In genomic region chr11:79144043-79144591, GRCm38 (mm10) we compare ENCODE assay signal across 8 mouse cellular contexts. TPM values are rescaled to one million over a fixed set of nuclear protein-coding genes. Genes with fewer than 3 reads are reported as not detected.
A peak's percentile ranks its signal among the peaks of the same experiment; 100 is the strongest.
DNase-seq lines count a peak whose midpoint lies in the region; ATAC-seq lines count a peak whose summit lies in the region.

No protein-coding gene starts in this region.

- no peaks in the 10 kb centered on the region for H3K9me3 ChIP-seq in megakaryocyte, embryonic 14.5 days
- H3K9me3 ChIP-seq in liver, embryonic 16.5 days (replicated peaks; ENCODE audit: control insufficient read depth, low read length): no peaks in the 10 kb centered on the region

- peak overlapping the region; percentile 96 for H3K4me3 ChIP-seq in megakaryocyte, embryonic 14.5 days (replicated peaks)
- no peak overlapping the region for H3K4me3 ChIP-seq in liver, embryonic 16.5 days (ENCODE audit: low read depth, low read length)

- peaks cover 81% of the 10 kb centered on the region for H3K4me1 ChIP-seq in megakaryocyte, embryonic 14.5 days
- peaks cover 20% of the 10 kb centered on the region for H3K4me1 ChIP-seq in liver, embryonic 16.5 days (ENCODE audit: control insufficient read depth, low read depth, low read length)

- peak; percentile 85 for DNase-seq in heart, adult 11 months
- no peak for DNase-seq in heart, postnatal 4 days
- DNase-seq in ovary, postnatal 10 days (ENCODE audit: low spot score): no peak
- DNase-seq in spleen, postnatal 14 days (ENCODE audit: low spot score in 2 of 2): no peak
- no peak for DNase-seq in T-cell, adult 2 months (ENCODE audit: low spot score)

- H3K9ac ChIP-seq in liver, embryonic 16.5 days (ENCODE audit: low read depth, low read length): no peak overlapping the region

- H3K27me3 ChIP-seq in megakaryocyte, embryonic 14.5 days (replicated peaks): no peaks in the 10 kb centered on the region
- no peaks in the 10 kb centered on the region; the same call in none of the 2 replicates for H3K27me3 ChIP-seq in liver, embryonic 16.5 days (ENCODE audit: control insufficient read depth, insufficient read depth, low read depth, low read length)

- no peak overlapping the region for H3K27ac ChIP-seq in liver, embryonic 16.5 days (ENCODE audit: low read length)

- H3K4me2 ChIP-seq in liver, embryonic 16.5 days (ENCODE audit: low read depth, low read length): peak overlapping the region; percentile 2; the same call in 1 of the 2 replicates

- 77% methylated on average over 2 of the region's 2 CpGs for WGBS in liver, embryonic 16.5 days (ENCODE audit: insufficient replicate concordance)

- no peak for ATAC-seq in megakaryocyte, adult 5-6 weeks (ENCODE audit: poor library complexity, severe bottlenecking)
- no peak for ATAC-seq in liver, embryonic 16.5 days (ENCODE audit: low read depth)

- peaks cover 50% of the 10 kb centered on the region for H3K36me3 ChIP-seq in megakaryocyte, embryonic 14.5 days (replicated peaks; ENCODE audit: low read length)
- H3K36me3 ChIP-seq in liver, embryonic 16.5 days (ENCODE audit: control insufficient read depth, insufficient read depth): no peaks in the 10 kb centered on the region

RNA-seq across cellular contexts. Expression of gene Ksr1, which starts 2.1 kb away (rescaled TPM):
- total RNA-seq in heart, postnatal 4 days (2021): 10 to 100 TPM; 14.6 to 15.8 TPM
- 46.5 and 208 TPM in 2 replicates for polyA plus RNA-seq in megakaryocyte, embryonic 14.5 days (2012; ENCODE audit: insufficient read depth, low replicate concordance)
- 6.4 and 6.8 TPM in 2 replicates for total RNA-seq in megakaryocyte, adult 5-6 weeks (2015)
- 5.2 and 10.8 TPM in 2 replicates for total RNA-seq in megakaryocyte, adult 5-6 weeks (2017)
- 1.9 and 2.3 TPM in 2 replicates for polyA plus RNA-seq in liver, embryonic 16.5 days (2015; fragmentation: Nextera tagmentation; extraction: Ambion mirVana)
